Mouse (Mus musculus): Measurements from ENCODE around the gene Fcamr. TPM values are rescaled to one million over a fixed set of nuclear protein-coding genes. Genes with fewer than 3 reads are reported as not detected.

Fcamr gene
- polyA plus RNA-seq, 1 experiment: not detected

DNA sequence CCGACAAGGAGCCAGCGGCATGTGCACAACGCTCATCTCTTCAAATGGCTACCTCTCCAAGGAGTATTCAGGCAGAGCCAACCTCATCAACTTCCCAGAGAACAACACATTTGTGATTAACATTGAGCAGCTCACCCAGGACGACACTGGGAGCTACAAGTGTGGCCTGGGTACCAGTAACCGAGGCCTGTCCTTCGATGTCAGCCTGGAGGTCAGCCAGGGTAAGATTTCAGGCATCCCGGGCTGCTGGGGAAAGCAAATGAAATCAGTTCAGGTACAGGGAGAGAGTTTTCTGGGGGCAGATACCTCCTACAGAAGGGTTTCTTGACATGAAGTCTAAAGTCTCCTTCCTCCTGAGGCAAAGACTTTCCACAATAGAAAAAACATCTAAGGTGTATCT is 40.9 kb downstream of the Fcamr start:
- TF ChIP-seq CTCF (IDR thresholded peaks at IDR 0.05; ENCODE audit: borderline replicate concordance, insufficient read depth, low read length) (no peak), POLR2A (IDR thresholded peaks at IDR 0.05; ENCODE audit: low read depth, low read length) (no peak)
- H3K27ac ChIP-seq (ENCODE audit: insufficient read depth, low read length): no peak overlapping the region
- no peak overlapping the region for H3K4me3 ChIP-seq (ENCODE audit: insufficient read depth, low read length)
- H3K4me1 ChIP-seq (ENCODE audit: control insufficient read depth, insufficient read depth, low read length): no peaks in the 10 kb centered on the region

DNA sequence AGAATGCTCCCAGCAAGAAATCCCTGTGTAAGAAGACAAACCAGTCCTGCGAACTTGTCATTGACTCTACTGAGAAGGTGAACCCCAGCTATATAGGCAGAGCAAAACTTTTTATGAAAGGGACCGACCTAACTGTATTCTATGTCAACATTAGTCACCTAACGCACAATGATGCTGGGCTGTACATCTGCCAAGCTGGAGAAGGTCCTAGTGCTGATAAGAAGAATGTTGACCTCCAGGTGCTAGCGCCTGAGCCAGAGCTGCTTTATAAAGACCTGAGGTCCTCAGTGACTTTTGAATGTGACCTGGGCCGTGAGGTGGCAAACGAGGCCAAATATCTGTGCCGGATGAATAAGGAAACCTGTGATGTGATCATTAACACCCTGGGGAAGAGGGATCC is 43.8 kb downstream of the Fcamr start:
- Histone ChIP-seq H3K4me1 (ENCODE audit: control insufficient read depth, insufficient read depth, low read length) (no peaks in the 10 kb centered on the region), H3K27ac (ENCODE audit: insufficient read depth, low read length) (no peak overlapping the region), H3K4me3 (ENCODE audit: insufficient read depth, low read length) (no peak overlapping the region)
- TF ChIP-seq CTCF (IDR thresholded peaks at IDR 0.05; ENCODE audit: borderline replicate concordance, insufficient read depth, low read length): no peak
- TF ChIP-seq POLR2A (IDR thresholded peaks at IDR 0.05; ENCODE audit: low read depth, low read length): no peak

DNA sequence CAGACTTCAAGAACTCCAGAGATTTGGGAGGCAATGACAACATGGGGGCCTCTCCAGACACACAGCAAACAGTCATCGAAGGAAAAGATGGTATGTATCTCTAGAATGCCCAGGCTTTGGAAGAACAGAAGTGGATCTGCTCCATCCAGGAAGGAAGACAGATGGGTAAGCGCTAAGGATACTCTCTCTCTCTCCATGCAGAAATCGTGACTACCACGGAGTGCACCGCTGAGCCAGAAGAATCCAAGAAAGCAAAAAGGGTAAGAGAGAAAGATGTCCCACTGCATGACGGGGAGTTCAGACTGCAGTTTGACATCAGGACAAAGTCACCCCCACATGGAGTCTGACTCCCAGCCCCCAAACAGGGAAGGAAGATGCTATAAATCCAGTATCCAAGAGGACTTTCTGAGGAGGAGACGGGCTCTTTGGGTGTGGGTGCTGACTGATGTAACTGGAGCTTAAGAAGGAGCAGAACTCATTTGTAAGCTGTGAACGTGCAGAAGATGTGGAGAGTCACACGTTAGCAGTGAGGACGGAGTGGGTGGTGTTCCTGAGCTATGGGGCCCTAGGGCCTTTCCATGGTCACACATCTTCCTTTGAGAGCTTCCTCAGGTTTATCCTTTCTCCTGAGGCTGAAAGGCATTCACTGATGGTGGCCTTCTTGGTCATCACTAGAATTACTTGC is 49.0 kb downstream of the Fcamr start:
- no peaks in the 10 kb centered on the region for H3K4me1 ChIP-seq (ENCODE audit: control insufficient read depth, insufficient read depth, low read length)
- no peak for TF ChIP-seq CTCF (IDR thresholded peaks at IDR 0.05; ENCODE audit: borderline replicate concordance, insufficient read depth, low read length)
- no peak for TF ChIP-seq POLR2A (IDR thresholded peaks at IDR 0.05; ENCODE audit: low read depth, low read length)
- no peak overlapping the region for H3K4me3 ChIP-seq (ENCODE audit: insufficient read depth, low read length)
- H3K27ac ChIP-seq (ENCODE audit: insufficient read depth, low read length): no peak overlapping the region

DNA sequence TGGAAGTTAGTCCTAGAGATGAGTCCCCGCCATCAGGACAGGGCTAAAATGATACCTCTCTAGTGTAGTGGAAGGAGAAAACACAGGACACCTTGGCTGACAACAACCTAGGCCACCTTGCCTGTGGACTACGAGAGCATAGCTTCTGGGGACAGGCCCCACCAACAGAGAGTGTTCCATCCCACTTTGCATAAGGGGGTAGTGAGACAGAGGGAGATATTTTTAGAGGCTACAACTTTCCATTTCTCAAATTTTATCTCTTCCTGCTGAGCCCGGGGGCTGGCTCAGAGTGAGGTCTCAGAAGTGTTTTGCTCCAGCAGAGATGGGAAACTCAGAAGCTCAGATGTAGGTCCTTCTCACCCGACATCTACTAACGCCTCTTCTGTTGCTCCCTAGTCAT is 49.7 kb downstream of the Fcamr start:
- TF ChIP-seq CTCF (IDR thresholded peaks at IDR 0.05; ENCODE audit: borderline replicate concordance, insufficient read depth, low read length) (no peak), POLR2A (IDR thresholded peaks at IDR 0.05; ENCODE audit: low read depth, low read length) (no peak)
- Histone ChIP-seq H3K4me1 (ENCODE audit: control insufficient read depth, insufficient read depth, low read length) (no peaks in the 10 kb centered on the region), H3K27ac (ENCODE audit: insufficient read depth, low read length) (no peak overlapping the region), H3K4me3 (ENCODE audit: insufficient read depth, low read length) (no peak overlapping the region)

DNA sequence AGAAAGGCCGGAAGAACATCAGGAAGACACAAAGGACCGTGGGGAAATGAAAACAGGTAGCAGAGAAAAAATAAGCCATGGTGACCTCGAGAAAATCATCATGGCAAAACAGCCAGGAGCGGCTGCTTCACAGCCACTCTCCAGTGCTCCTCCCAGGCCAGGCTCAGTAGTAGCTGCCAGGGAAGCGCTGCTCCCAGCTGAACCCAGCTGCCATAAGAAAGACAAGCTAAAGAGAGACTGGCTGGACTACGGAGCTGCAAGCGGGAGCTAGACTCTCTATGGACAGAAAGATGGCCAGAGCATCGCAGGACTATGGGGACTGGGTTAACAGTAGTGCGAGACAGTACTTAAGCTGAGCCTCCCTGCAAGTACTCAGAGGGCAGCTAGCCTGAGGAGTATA is 54.1 kb downstream of the Fcamr start:
- no peaks in the 10 kb centered on the region for H3K4me1 ChIP-seq (ENCODE audit: control insufficient read depth, insufficient read depth, low read length)
- no peak overlapping the region for H3K4me3 ChIP-seq (ENCODE audit: insufficient read depth, low read length)
- no peak for TF ChIP-seq POLR2A (IDR thresholded peaks at IDR 0.05; ENCODE audit: low read depth, low read length)
- no peak for TF ChIP-seq CTCF (IDR thresholded peaks at IDR 0.05; ENCODE audit: borderline replicate concordance, insufficient read depth, low read length)
- H3K27ac ChIP-seq (ENCODE audit: insufficient read depth, low read length): no peak overlapping the region

DNA sequence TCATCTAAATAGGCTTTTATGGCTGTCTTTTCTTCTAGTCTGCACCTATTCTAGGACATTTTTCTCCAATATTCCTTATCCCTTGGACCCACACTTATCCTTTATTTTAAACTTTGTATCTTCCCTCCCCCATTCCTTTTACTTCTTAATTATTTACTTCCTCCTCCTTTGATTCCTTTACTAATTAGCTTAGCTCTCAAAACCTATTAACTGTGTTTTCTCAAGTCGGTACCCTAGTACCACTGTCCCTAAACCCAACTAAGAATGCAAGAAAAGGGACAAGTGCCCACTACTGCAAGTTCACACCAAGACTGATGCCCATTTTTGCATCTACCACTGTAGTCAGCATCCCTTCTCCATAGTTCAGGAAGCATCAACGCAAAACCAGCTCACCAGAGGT is 55.0 kb downstream of the Fcamr start:
- TF ChIP-seq CTCF (IDR thresholded peaks at IDR 0.05; ENCODE audit: borderline replicate concordance, insufficient read depth, low read length) (no peak), POLR2A (IDR thresholded peaks at IDR 0.05; ENCODE audit: low read depth, low read length) (no peak)
- Histone ChIP-seq H3K4me1 (ENCODE audit: control insufficient read depth, insufficient read depth, low read length) (no peaks in the 10 kb centered on the region), H3K27ac (ENCODE audit: insufficient read depth, low read length) (no peak overlapping the region), H3K4me3 (ENCODE audit: insufficient read depth, low read length) (no peak overlapping the region)

DNA sequence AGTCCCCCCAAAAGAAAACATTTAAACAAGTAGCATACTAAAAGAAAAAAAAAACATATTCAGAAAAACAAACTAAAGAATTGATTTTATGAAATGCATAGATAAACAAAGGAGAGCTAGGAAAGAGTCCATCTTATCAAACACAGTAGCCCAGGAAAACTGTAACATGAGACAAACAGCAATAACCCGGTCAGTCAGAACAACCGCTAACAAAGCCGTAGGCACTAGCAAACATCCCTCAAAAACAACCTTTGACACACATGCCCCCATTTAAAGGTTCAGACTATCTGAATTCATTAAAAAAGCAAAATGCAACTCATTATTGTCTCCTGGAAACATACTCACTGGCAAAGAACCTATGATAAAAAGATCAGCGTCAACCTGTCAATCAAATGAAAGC is 56.8 kb downstream of the Fcamr start:
- TF ChIP-seq CTCF (IDR thresholded peaks at IDR 0.05; ENCODE audit: borderline replicate concordance, insufficient read depth, low read length) (no peak), POLR2A (IDR thresholded peaks at IDR 0.05; ENCODE audit: low read depth, low read length) (no peak)
- H3K27ac ChIP-seq (ENCODE audit: insufficient read depth, low read length): no peak overlapping the region
- no peaks in the 10 kb centered on the region for H3K4me1 ChIP-seq (ENCODE audit: control insufficient read depth, insufficient read depth, low read length)
- no peak overlapping the region for H3K4me3 ChIP-seq (ENCODE audit: insufficient read depth, low read length)

DNA sequence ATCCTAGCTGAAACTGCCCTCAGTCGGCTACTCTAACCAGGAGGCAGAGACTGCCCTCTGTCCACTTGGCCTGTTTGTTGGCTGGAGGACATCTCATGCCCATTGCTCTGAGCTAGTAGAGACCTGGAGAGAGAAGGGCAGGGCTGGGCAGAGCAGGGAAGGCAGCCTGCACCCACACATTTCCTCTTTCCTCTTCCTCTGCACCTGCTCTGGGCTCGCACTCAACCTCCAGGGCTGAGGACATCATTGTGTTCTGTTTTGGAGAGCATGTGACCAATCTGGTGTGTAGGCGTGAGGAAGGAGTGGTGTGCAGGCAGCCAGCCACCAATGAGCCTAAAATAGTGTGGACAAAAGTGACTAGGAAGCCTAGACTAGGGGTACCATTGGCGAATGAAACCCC is 63.5 kb downstream of the Fcamr start:
- Histone ChIP-seq H3K4me3 (ENCODE audit: insufficient read depth, low read length) (no peak overlapping the region), H3K27ac (ENCODE audit: insufficient read depth, low read length) (no peak overlapping the region), H3K4me1 (ENCODE audit: control insufficient read depth, insufficient read depth, low read length) (no peaks in the 10 kb centered on the region)
- no peak for TF ChIP-seq CTCF (IDR thresholded peaks at IDR 0.05; ENCODE audit: borderline replicate concordance, insufficient read depth, low read length)
- no peak for TF ChIP-seq POLR2A (IDR thresholded peaks at IDR 0.05; ENCODE audit: low read depth, low read length)

Other genes with a start within 250 kb of the Fcamr start
- gene Zp3r, start 171.3 kb upstream of the Fcamr start, polyA plus RNA-seq (2011; ENCODE audit: insufficient read length, low read depth, missing spikeins): not detected in 2 replicates
- 0.73 TPM in 1 of 2 replicates, not detected in the other for gene C4bp, start 139.3 kb upstream of the Fcamr start, polyA plus RNA-seq (2011; ENCODE audit: insufficient read length, low read depth, missing spikeins)
- not detected in 2 replicates for gene Gm29427, start 85.1 kb upstream of the Fcamr start, polyA plus RNA-seq (2011; ENCODE audit: insufficient read length, low read depth, missing spikeins)
- 4.9 and 6.5 TPM in 2 replicates for gene Yod1, start 83.6 kb upstream of the Fcamr start, polyA plus RNA-seq (2011; ENCODE audit: insufficient read length, low read depth, missing spikeins)
- 12.7 and 16.1 TPM in 2 replicates for gene Pfkfb2, start 71.6 kb upstream of the Fcamr start, polyA plus RNA-seq (2011; ENCODE audit: insufficient read length, low read depth, missing spikeins)
- gene AA986860, start 68.9 kb upstream of the Fcamr start, polyA plus RNA-seq (2011; ENCODE audit: insufficient read length, low read depth, missing spikeins): 0.75 and 1.8 TPM in 2 replicates
- gene Pigr, start 25.8 kb downstream of the Fcamr start, polyA plus RNA-seq (2011; ENCODE audit: insufficient read length, low read depth, missing spikeins): not detected in 2 replicates
- gene Fcmr, start 64.8 kb downstream of the Fcamr start, polyA plus RNA-seq (2011; ENCODE audit: insufficient read length, low read depth, missing spikeins): not detected in 2 replicates
- gene Il24, start 86.6 kb downstream of the Fcamr start, polyA plus RNA-seq (2011; ENCODE audit: insufficient read length, low read depth, missing spikeins): not detected in 2 replicates
- gene Il20, start 110.5 kb downstream of the Fcamr start, polyA plus RNA-seq (2011; ENCODE audit: insufficient read length, low read depth, missing spikeins): not detected in 2 replicates
- not detected in 2 replicates for gene Il19, start 139.2 kb downstream of the Fcamr start, polyA plus RNA-seq (2011; ENCODE audit: insufficient read length, low read depth, missing spikeins)
- gene Il10, start 218.9 kb downstream of the Fcamr start, polyA plus RNA-seq (2011; ENCODE audit: insufficient read length, low read depth, missing spikeins): not detected in 2 replicates